Mouse (Mus musculus) heart, postnatal 0 days (tissue): ENCODE results near the gene Klhdc7a.

Source experiments
- CTCF ChIP-seq: IDR thresholded peaks from 2 replicates; pipeline ENCODE4 v1.5.1; 2016; ENCODE audit warnings: antibody characterized with exemption, control low read depth, low read depth
- EP300 ChIP-seq: IDR thresholded peaks from 2 replicates; pipeline ENCODE4 v1.6.1; 2016; ENCODE audit warnings: antibody characterized with exemption, low read depth

DNA sequence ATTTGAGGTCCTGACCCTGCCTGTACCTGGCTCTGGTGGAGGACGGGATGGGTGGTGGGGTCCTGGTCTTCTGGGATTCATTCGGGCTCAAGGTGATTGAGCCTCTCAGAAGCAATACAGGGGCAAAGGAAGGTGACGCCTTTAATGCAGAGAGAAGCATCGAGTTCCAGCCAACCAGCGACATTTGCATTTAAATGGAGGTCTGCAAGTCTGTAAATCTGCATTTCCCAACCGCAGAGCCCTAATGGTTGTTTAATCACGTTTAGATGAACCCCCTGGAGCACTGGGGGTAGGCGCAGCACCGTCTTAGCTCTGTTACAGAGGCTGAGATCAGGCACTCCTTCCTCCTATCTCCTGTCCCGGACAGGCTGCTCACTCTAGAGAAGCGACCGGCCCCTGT is 34.2 kb upstream of the Klhdc7a start:
- TF ChIP-seq EP300 (no peak), CTCF (no peak)
